Mouse (Mus musculus) heart, embryonic 15.5 days (tissue): Measurements from ENCODE around the gene Ubl4b. TPM values are rescaled to one million over a fixed set of nuclear protein-coding genes. Genes with fewer than 3 reads are reported as not detected.

Source experiments
- ATAC-seq: fragments of 200-750 bp; cut with Nextera tagmentation; replicated peaks from 2 replicates; pipeline ENCODE4 v1.8.0; 2017; ENCODE audit warnings: low read depth, moderate TSS enrichment; ENCODE audit not compliant: insufficient number of reproducible peaks, insufficient read depth, low FRiP score
- H3K27ac ChIP-seq: fragments of 300-500 bp; sonication (generic); 2 replicates; pipeline ENCODE4 v1.5.1; 2015; ENCODE audit warnings: mild to moderate bottlenecking, inconsistent platforms
- H3K27me3 ChIP-seq: fragments of 300-500 bp; sonication (generic); 2 replicates; pipeline ENCODE4 v1.6.1; 2015; ENCODE audit warnings: inconsistent platforms
- H3K36me3 ChIP-seq: fragments of 300-500 bp; sonication (generic); 2 replicates; pipeline ENCODE4 v1.6.1; 2015; ENCODE audit warnings: mild to moderate bottlenecking, inconsistent platforms
- H3K4me1 ChIP-seq: fragments of 300-500 bp; sonication (generic); replicated peaks from 2 replicates; pipeline ENCODE4 v1.6.1; 2015; ENCODE audit warnings: inconsistent platforms
- H3K4me2 ChIP-seq: fragments of 300-500 bp; sonication (generic); 2 replicates; pipeline ENCODE4 v1.6.1; 2015; ENCODE audit warnings: inconsistent platforms, mild to moderate bottlenecking, moderate library complexity
- H3K4me3 ChIP-seq: fragments of 300-500 bp; sonication (generic); 2 replicates; pipeline ENCODE4 v1.5.1; 2015; ENCODE audit warnings: mild to moderate bottlenecking, inconsistent platforms
- H3K9ac ChIP-seq: fragments of 300-500 bp; sonication (generic); 2 replicates; pipeline ENCODE4 v1.6.1; 2015; ENCODE audit warnings: mild to moderate bottlenecking, inconsistent platforms
- H3K9me3 ChIP-seq: fragments of 300-500 bp; sonication (generic); replicated peaks from 2 replicates; pipeline ENCODE4 v1.6.1; 2016; ENCODE audit warnings: inconsistent platforms
- WGBS: fragments of 180-500 bp; shearing (Covaris S2); methylation state at CpG from one replicate; pipeline ENCODE4 v1.1.7; 2015; ENCODE audit warnings: mixed read lengths; 5-methylcytosine and 5-hydroxymethylcytosine counted together
- polyA plus RNA-seq: library from polyadenylated mRNA; unstranded; fragments of >200 nt; fragmentation: Nextera tagmentation; extraction: Ambion mirVana; gene quantifications from 2 replicates; pipeline ENCODE4 v1.2.1, GENCODE M21; 2015

Gene Ubl4b
- polyA plus RNA-seq, 1 experiment from 2014 or later = not detected

- H3K4me1 ChIP-seq = peaks cover 10% of the 10 kb centered on the region
- ATAC-seq = no peak
- no peaks in the 10 kb centered on the region for H3K9me3 ChIP-seq
- H3K27me3 ChIP-seq = peaks cover 12% of the 10 kb centered on the region; the same call in 1 of the 2 replicates
- no peaks in the 10 kb centered on the region for H3K36me3 ChIP-seq
- WGBS = 57% methylated on average over 4 of the region's 4 CpGs
- H3K9ac ChIP-seq = no peak overlapping the region
- no peak overlapping the region for H3K4me3 ChIP-seq
- no peak overlapping the region for H3K27ac ChIP-seq
- no peak overlapping the region for H3K4me2 ChIP-seq
Observed at GRCm38 (mm10) chr3:107542584-107542983, 12.3 kb downstream of the Ubl4b start.

GRCm38 (mm10) chr3:107537504-107537889 is 17.4 kb downstream of the Ubl4b start:
- no peak overlapping the region for H3K27ac ChIP-seq
- H3K27me3 ChIP-seq = peaks cover 25% of the 10 kb centered on the region

GRCm38 (mm10) chr3:107536810-107537503 is 17.9 kb downstream of the Ubl4b start:
- peaks cover 10% of the 10 kb centered on the region for H3K4me1 ChIP-seq
- no peaks in the 10 kb centered on the region for H3K9me3 ChIP-seq
- 3% methylated on average over 17 of the region's 17 CpGs for WGBS
- no peak overlapping the region for H3K27ac ChIP-seq
- no peaks in the 10 kb centered on the region for H3K36me3 ChIP-seq
- ATAC-seq = peak; percentile 63
- peak overlapping the region; percentile 31 for H3K4me3 ChIP-seq
- H3K27me3 ChIP-seq = peaks cover 25% of the 10 kb centered on the region
- H3K9ac ChIP-seq = peak overlapping the region; percentile 1; the same call in 1 of the 2 replicates
- peak overlapping the region; percentile 64 for H3K4me2 ChIP-seq

More at GRCm38 (mm10) chr3:107537504-107537889, 17.4 kb downstream of the Ubl4b start:
- Histone ChIP-seq H3K4me2 (peak overlapping the region; percentile 64), H3K36me3 (no peaks in the 10 kb centered on the region), H3K4me3 (peak overlapping the region; percentile 31), H3K9ac (no peak overlapping the region), H3K4me1 (peaks cover 10% of the 10 kb centered on the region), H3K9me3 (no peaks in the 10 kb centered on the region)
- 15% methylated on average over 8 of the region's 8 CpGs for WGBS
- ATAC-seq = peak; percentile 47; the same call in 1 of the 2 replicates

- no peaks in the 10 kb centered on the region for H3K36me3 ChIP-seq
- H3K4me3 ChIP-seq = no peak overlapping the region
- no peaks in the 10 kb centered on the region for H3K9me3 ChIP-seq
- peaks cover 10% of the 10 kb centered on the region for H3K4me1 ChIP-seq
- 86% methylated on average over 7 of the region's 7 CpGs for WGBS
- no peak overlapping the region for H3K27ac ChIP-seq
- no peak for ATAC-seq
- no peak overlapping the region for H3K9ac ChIP-seq
- peaks cover 17% of the 10 kb centered on the region for H3K27me3 ChIP-seq
- no peak overlapping the region for H3K4me2 ChIP-seq
Observed at GRCm38 (mm10) chr3:107534951-107535350, 19.9 kb downstream of the Ubl4b start.

GRCm38 (mm10) chr3:107533532-107533931 is 21.3 kb downstream of the Ubl4b start:
- WGBS = 45% methylated on average over 4 of the region's 4 CpGs
- Histone ChIP-seq H3K9me3 (no peaks in the 10 kb centered on the region), H3K4me2 (no peak overlapping the region), H3K36me3 (no peaks in the 10 kb centered on the region), H3K27me3 (peaks cover 16% of the 10 kb centered on the region), H3K4me3 (no peak overlapping the region), H3K27ac (no peak overlapping the region), H3K4me1 (peaks cover 17% of the 10 kb centered on the region), H3K9ac (no peak overlapping the region)
- no peak for ATAC-seq

- Histone ChIP-seq H3K27ac (no peak overlapping the region), H3K4me2 (no peak overlapping the region), H3K4me1 (peaks cover 15% of the 10 kb centered on the region), H3K9ac (no peak overlapping the region), H3K4me3 (no peak overlapping the region), H3K27me3 (0 out of 2 replicates have a peak, but pooled peaks cover 4% of the 10 kb centered on the region), H3K9me3 (no peaks in the 10 kb centered on the region), H3K36me3 (no peaks in the 10 kb centered on the region)
- ATAC-seq = no peak
- WGBS = 70% methylated on average over 5 of the region's 5 CpGs
Observed at GRCm38 (mm10) chr3:107530581-107530980, 24.3 kb downstream of the Ubl4b start.

- Histone ChIP-seq H3K9me3 (no peaks in the 10 kb centered on the region), H3K9ac (no peak overlapping the region), H3K4me1 (peaks cover 15% of the 10 kb centered on the region), H3K4me2 (no peak overlapping the region), H3K27me3 (no peaks in the 10 kb centered on the region), H3K36me3 (no peaks in the 10 kb centered on the region), H3K4me3 (no peak overlapping the region), H3K27ac (0 out of 2 replicates have a peak overlapping the region, but pooled peaks have one; percentile 12)
- no peak for ATAC-seq
- WGBS = 65% methylated on average over 5 of the region's 5 CpGs
Observed at GRCm38 (mm10) chr3:107529182-107529581, 25.7 kb downstream of the Ubl4b start.

GRCm38 (mm10) chr3:107528401-107529118 is 26.3 kb downstream of the Ubl4b start:
- Histone ChIP-seq H3K9ac (no peak overlapping the region), H3K36me3 (no peaks in the 10 kb centered on the region), H3K4me2 (peak overlapping the region; percentile 45), H3K4me1 (peaks cover 15% of the 10 kb centered on the region), H3K9me3 (no peaks in the 10 kb centered on the region), H3K27ac (peak overlapping the region; percentile 80), H3K4me3 (no peak overlapping the region), H3K27me3 (no peaks in the 10 kb centered on the region)
- WGBS = 18% methylated on average over 9 of the region's 9 CpGs
- peak; percentile 56 for ATAC-seq

GRCm38 (mm10) chr3:107524547-107524946 is 30.3 kb downstream of the Ubl4b start:
- ATAC-seq = no peak
- Histone ChIP-seq H3K9ac (no peak overlapping the region), H3K4me1 (peaks cover 15% of the 10 kb centered on the region), H3K4me3 (no peak overlapping the region), H3K4me2 (no peak overlapping the region), H3K27me3 (peaks cover 8% of the 10 kb centered on the region; the same call in 1 of the 2 replicates), H3K9me3 (no peaks in the 10 kb centered on the region), H3K27ac (no peak overlapping the region), H3K36me3 (no peaks in the 10 kb centered on the region)
- WGBS = 57% methylated on average over 6 of the region's 6 CpGs

GRCm38 (mm10) chr3:107520931-107521330 is 33.9 kb downstream of the Ubl4b start:
- Histone ChIP-seq H3K36me3 (no peaks in the 10 kb centered on the region), H3K9ac (no peak overlapping the region), H3K27me3 (peaks cover 43% of the 10 kb centered on the region), H3K27ac (no peak overlapping the region), H3K4me1 (peaks cover 15% of the 10 kb centered on the region), H3K4me2 (no peak overlapping the region), H3K9me3 (no peaks in the 10 kb centered on the region), H3K4me3 (no peak overlapping the region)
- 63% methylated on average over 5 of the region's 5 CpGs for WGBS
- no peak for ATAC-seq

GRCm38 (mm10) chr3:107517631-107518108 is 37.2 kb downstream of the Ubl4b start, which contains the start of gene Slc6a17:
Gene Slc6a17 (minus strand): TSS chr3:107518018.
- peaks cover 15% of the 10 kb centered on the region for H3K4me1 ChIP-seq
- no peaks in the 10 kb centered on the region for H3K36me3 ChIP-seq
- H3K4me3 ChIP-seq = peak within 1 kb of the TSS; percentile 63
- no peaks in the 10 kb centered on the region for H3K9me3 ChIP-seq
- H3K4me2 ChIP-seq = peak within 1 kb of the TSS; percentile 98
- WGBS = under 1% methylated on average over 60 of the region's 68 CpGs
- peak within 1 kb of the TSS; percentile 55 for H3K27ac ChIP-seq
- H3K27me3 ChIP-seq = peaks cover 51% of the 10 kb centered on the region
- peak; percentile 74 for ATAC-seq
- peak within 1 kb of the TSS; percentile 64 for H3K9ac ChIP-seq
